Mouse (Mus musculus) small intestine, adult 2 months (tissue): Measurements from ENCODE around the gene Agap1.

Experiments
- CTCF ChIP-seq: fragments of 200-500 bp; IDR thresholded peaks from 2 replicates; pipeline ENCODE4 v1.5.1; 2012; ENCODE audit warnings: low read depth, mild to moderate bottlenecking, control low read depth, inconsistent platforms, low read length, moderate library complexity, mixed read lengths; ENCODE audit not compliant: insufficient replicate concordance, insufficient read length; ENCODE audit errors: extremely low read depth
- POLR2A ChIP-seq: fragments of 200-500 bp; IDR thresholded peaks from 2 replicates; pipeline ENCODE4 v1.6.1; 2012; ENCODE audit warnings: low read depth, mild to moderate bottlenecking, control low read depth, inconsistent platforms, low read length, moderate library complexity

DNA sequence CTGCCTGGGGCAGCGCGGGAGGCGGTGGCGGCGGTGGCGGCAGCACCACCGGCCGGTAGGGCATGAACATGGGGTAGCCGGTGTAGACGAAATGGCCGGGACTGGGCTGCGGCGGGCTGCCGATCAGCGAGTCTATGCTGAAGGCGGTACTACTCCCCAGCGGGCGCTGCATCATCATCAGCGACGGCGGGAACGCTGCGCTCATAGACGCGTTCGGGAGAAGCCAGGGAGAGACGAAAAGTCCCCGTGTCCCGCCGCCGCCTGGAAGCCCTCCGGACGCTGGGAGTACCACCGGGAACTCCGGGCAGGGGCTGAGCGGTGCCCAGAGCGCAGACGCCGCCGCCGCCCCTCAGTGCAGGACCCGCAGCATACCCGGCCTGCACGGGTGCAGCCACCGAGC, 475.9 kb downstream of the Agap1 start:
- TF ChIP-seq POLR2A (no peak), CTCF (no peak)
